Mouse (Mus musculus): ENCODE results near the gene Slc39a10. TPM values are rescaled to one million over a fixed set of nuclear protein-coding genes. Genes with fewer than 3 reads are reported as not detected.

The Slc39a10 gene
- total and polyA plus RNA-seq, 2 experiments from 2014 or later: 52.9 to 85.3 TPM

- no peak for ATAC-seq (ENCODE audit: low FRiP score)
- H3K9ac ChIP-seq (replicated peaks; ENCODE audit: low read length, poor library complexity, severe bottlenecking): no peak overlapping the region
- no peak overlapping the region for H3K27ac ChIP-seq (ENCODE audit: low read depth, low read length)
- no peaks in the 10 kb centered on the region for H3K27me3 ChIP-seq (ENCODE audit: insufficient read depth, low read length)
- H3K9me3 ChIP-seq (ENCODE audit: low read length): no peaks in the 10 kb centered on the region
- no peak overlapping the region for H3K4me3 ChIP-seq (ENCODE audit: low read depth, low read length)
- no peak overlapping the region for H3K4me2 ChIP-seq (ENCODE audit: low read depth, low read length, poor library complexity, severe bottlenecking)
- H3K4me1 ChIP-seq (ENCODE audit: insufficient read depth, low read length): no peaks in the 10 kb centered on the region
- no peak for TF ChIP-seq CTCF (IDR thresholded peaks at IDR 0.05)
- no peaks in the 10 kb centered on the region for H3K36me3 ChIP-seq (ENCODE audit: insufficient read depth, low read length)
- DNase-seq (ENCODE audit: low spot score): no peak
- 86% methylated on average over 5 of the region's 5 CpGs for WGBS
These were observed 13.1 kb upstream of the Slc39a10 start for GRCm38 (mm10) chr1:46905706-46906105.

GRCm38 (mm10) chr1:46902102-46902683 lies 9.5 kb upstream of the Slc39a10 start:
- no peak for ATAC-seq (ENCODE audit: low FRiP score)
- Histone ChIP-seq H3K36me3 (ENCODE audit: insufficient read depth, low read length) (no peaks in the 10 kb centered on the region), H3K27me3 (ENCODE audit: insufficient read depth, low read length) (no peaks in the 10 kb centered on the region), H3K4me3 (ENCODE audit: low read depth, low read length) (no peak overlapping the region), H3K4me1 (ENCODE audit: insufficient read depth, low read length) (no peaks in the 10 kb centered on the region), H3K27ac (ENCODE audit: low read depth, low read length) (no peak overlapping the region), H3K9me3 (ENCODE audit: low read length) (no peaks in the 10 kb centered on the region), H3K4me2 (ENCODE audit: low read depth, low read length, poor library complexity, severe bottlenecking) (no peak overlapping the region), H3K9ac (replicated peaks; ENCODE audit: low read length, poor library complexity, severe bottlenecking) (no peak overlapping the region)
- TF ChIP-seq CTCF (IDR thresholded peaks at IDR 0.05): no peak
- no peak for DNase-seq (ENCODE audit: low spot score)
- 32% methylated on average over 2 of the region's 2 CpGs for WGBS

GRCm38 (mm10) chr1:46894281-46894842 lies 1.7 kb upstream of the Slc39a10 start:
- 37% methylated on average over 7 of the region's 7 CpGs for WGBS
- ATAC-seq (ENCODE audit: low FRiP score): no peak
- no peak for TF ChIP-seq CTCF (IDR thresholded peaks at IDR 0.05)

GRCm38 (mm10) chr1:46888726-46889125 lies 3.9 kb downstream of the Slc39a10 start:
- ATAC-seq (ENCODE audit: low FRiP score) (no peak), DNase-seq (ENCODE audit: low spot score) (no peak)
- 68% methylated on average over 4 of the region's 4 CpGs for WGBS
- H3K4me2 ChIP-seq (ENCODE audit: low read depth, low read length, poor library complexity, severe bottlenecking): no peak overlapping the region
- H3K4me3 ChIP-seq (ENCODE audit: low read depth, low read length): no peak overlapping the region
- H3K27ac ChIP-seq (ENCODE audit: low read depth, low read length): no peak overlapping the region
- no peaks in the 10 kb centered on the region for H3K4me1 ChIP-seq (ENCODE audit: insufficient read depth, low read length)
- H3K36me3 ChIP-seq (ENCODE audit: insufficient read depth, low read length): no peaks in the 10 kb centered on the region
- no peak overlapping the region for H3K9ac ChIP-seq (replicated peaks; ENCODE audit: low read length, poor library complexity, severe bottlenecking)
- no peak for TF ChIP-seq CTCF (IDR thresholded peaks at IDR 0.05)
- no peaks in the 10 kb centered on the region for H3K9me3 ChIP-seq (ENCODE audit: low read length)
- H3K27me3 ChIP-seq (ENCODE audit: insufficient read depth, low read length): no peaks in the 10 kb centered on the region

More at GRCm38 (mm10) chr1:46894281-46894842, 1.7 kb upstream of the Slc39a10 start:
- Histone ChIP-seq H3K36me3 (ENCODE audit: insufficient read depth, low read length) (no peaks in the 10 kb centered on the region), H3K9ac (replicated peaks; ENCODE audit: low read length, poor library complexity, severe bottlenecking) (no peak overlapping the region), H3K27ac (ENCODE audit: low read depth, low read length) (no peak overlapping the region), H3K4me1 (ENCODE audit: insufficient read depth, low read length) (no peaks in the 10 kb centered on the region), H3K27me3 (ENCODE audit: insufficient read depth, low read length) (no peaks in the 10 kb centered on the region), H3K4me3 (ENCODE audit: low read depth, low read length) (no peak overlapping the region), H3K4me2 (ENCODE audit: low read depth, low read length, poor library complexity, severe bottlenecking) (no peak overlapping the region), H3K9me3 (ENCODE audit: low read length) (no peaks in the 10 kb centered on the region)
- no peak for DNase-seq (ENCODE audit: low spot score)

- no peak overlapping the region for H3K27ac ChIP-seq (ENCODE audit: low read depth, low read length)
- no peaks in the 10 kb centered on the region for H3K36me3 ChIP-seq (ENCODE audit: insufficient read depth, low read length)
- H3K9me3 ChIP-seq (ENCODE audit: low read length): no peaks in the 10 kb centered on the region
- no peak for DNase-seq (ENCODE audit: low spot score)
- H3K9ac ChIP-seq (replicated peaks; ENCODE audit: low read length, poor library complexity, severe bottlenecking): no peak overlapping the region
- no peak overlapping the region for H3K4me2 ChIP-seq (ENCODE audit: low read depth, low read length, poor library complexity, severe bottlenecking)
- 56% methylated on average over 2 of the region's 2 CpGs for WGBS
- no peak overlapping the region for H3K4me3 ChIP-seq (ENCODE audit: low read depth, low read length)
- no peaks in the 10 kb centered on the region for H3K27me3 ChIP-seq (ENCODE audit: insufficient read depth, low read length)
- ATAC-seq (ENCODE audit: low FRiP score): no peak
- H3K4me1 ChIP-seq (ENCODE audit: insufficient read depth, low read length): no peaks in the 10 kb centered on the region
- no peak for TF ChIP-seq CTCF (IDR thresholded peaks at IDR 0.05)
These were observed 4.3 kb downstream of the Slc39a10 start for GRCm38 (mm10) chr1:46888324-46888723.

- TF ChIP-seq CTCF (IDR thresholded peaks at IDR 0.05): no peak
- DNase-seq (ENCODE audit: low spot score) (no peak), ATAC-seq (ENCODE audit: low FRiP score) (no peak)
- Histone ChIP-seq H3K9ac (replicated peaks; ENCODE audit: low read length, poor library complexity, severe bottlenecking) (no peak overlapping the region), H3K27me3 (ENCODE audit: insufficient read depth, low read length) (no peaks in the 10 kb centered on the region), H3K4me3 (ENCODE audit: low read depth, low read length) (no peak overlapping the region), H3K36me3 (ENCODE audit: insufficient read depth, low read length) (no peaks in the 10 kb centered on the region), H3K4me1 (ENCODE audit: insufficient read depth, low read length) (no peaks in the 10 kb centered on the region), H3K4me2 (ENCODE audit: low read depth, low read length, poor library complexity, severe bottlenecking) (no peak overlapping the region), H3K27ac (ENCODE audit: low read depth, low read length) (no peak overlapping the region), H3K9me3 (ENCODE audit: low read length) (no peaks in the 10 kb centered on the region)
- WGBS: 21% methylated on average over 6 of the region's 6 CpGs
These were observed 4.7 kb downstream of the Slc39a10 start for GRCm38 (mm10) chr1:46887908-46888307.
